Mouse (Mus musculus) neutrophil, adult 5-6 weeks (primary cell): ENCODE results near the gene Chmp2a. TPM values are rescaled to one million over a fixed set of nuclear protein-coding genes. Genes with fewer than 3 reads are reported as not detected.

Experiments
- ATAC-seq: fragments of 151-379, 151-347 bp; 2 replicates; pipeline ENCODE4 v1.8.0; 2017; ENCODE audit warnings: mild to moderate bottlenecking, moderate TSS enrichment; ENCODE audit not compliant: insufficient number of reproducible peaks, poor library complexity, low FRiP score, severe bottlenecking; ENCODE audit errors: extremely low read depth
- total RNA-seq: library from RNA; stranded (forward); fragments of 200-1000 nt; gene quantifications from 2 replicates; pipeline ENCODE4 v1.2.3, GENCODE M21; 2017

Gene Chmp2a
- total RNA-seq, 1 experiment from 2014 or later = 199 TPM

GRCm38 (mm10) chr7:13037366-13037765 lies 2.8 kb upstream of the Chmp2a start:
- ATAC-seq = no peak

GRCm38 (mm10) chr7:13036806-13037205 lies 2.2 kb upstream of the Chmp2a start:
- ATAC-seq = no peak

GRCm38 (mm10) chr7:13035211-13035855 lies 726 bp upstream of the Chmp2a start:
- ATAC-seq = no peak

- no peak for ATAC-seq
These were observed 1.0 kb downstream of the Chmp2a start for GRCm38 (mm10) chr7:13033451-13034147.

- no peak for ATAC-seq
These were observed 2.1 kb downstream of the Chmp2a start for GRCm38 (mm10) chr7:13032541-13032940.

- no peak for ATAC-seq
These were observed 2.6 kb downstream of the Chmp2a start for GRCm38 (mm10) chr7:13031983-13032382.

GRCm38 (mm10) chr7:13031069-13031468 lies 3.5 kb downstream of the Chmp2a start:
- no peak for ATAC-seq

- no peak for ATAC-seq
These were observed 5.6 kb downstream of the Chmp2a start for GRCm38 (mm10) chr7:13028986-13029385.

- ATAC-seq = no peak
These were observed 9.0 kb downstream of the Chmp2a start for GRCm38 (mm10) chr7:13025511-13026112.

GRCm38 (mm10) chr7:13024805-13025204 lies 9.8 kb downstream of the Chmp2a start:
- ATAC-seq = no peak

GRCm38 (mm10) chr7:13023928-13024731 lies 10.5 kb downstream of the Chmp2a start:
- ATAC-seq = peak; percentile 84

GRCm38 (mm10) chr7:13022773-13023535 lies 11.7 kb downstream of the Chmp2a start:
- ATAC-seq = peak; percentile 47

- no peak for ATAC-seq
These were observed 19.4 kb downstream of the Chmp2a start for GRCm38 (mm10) chr7:13015217-13015616.

- no peak for ATAC-seq
These were observed 20.2 kb downstream of the Chmp2a start for GRCm38 (mm10) chr7:13014275-13014839.

GRCm38 (mm10) chr7:13013671-13014070 lies 20.9 kb downstream of the Chmp2a start:
- no peak for ATAC-seq

GRCm38 (mm10) chr7:13010005-13010908 lies 24.4 kb downstream of the Chmp2a start, which contains the start of gene Zbtb45:
Gene Zbtb45 (minus strand): TSS chr7:13010034.
- no peak for ATAC-seq
